Mouse (Mus musculus): ENCODE data around the gene Specc1l. TPM values are rescaled to one million over a fixed set of nuclear protein-coding genes. Genes with fewer than 3 reads are reported as not detected.
A peak's percentile ranks its signal among the peaks of the same experiment; 100 is the strongest.

Specc1l gene
- polyA plus RNA-seq, 1 experiment from 2014 or later: 52.1 TPM

DNA sequence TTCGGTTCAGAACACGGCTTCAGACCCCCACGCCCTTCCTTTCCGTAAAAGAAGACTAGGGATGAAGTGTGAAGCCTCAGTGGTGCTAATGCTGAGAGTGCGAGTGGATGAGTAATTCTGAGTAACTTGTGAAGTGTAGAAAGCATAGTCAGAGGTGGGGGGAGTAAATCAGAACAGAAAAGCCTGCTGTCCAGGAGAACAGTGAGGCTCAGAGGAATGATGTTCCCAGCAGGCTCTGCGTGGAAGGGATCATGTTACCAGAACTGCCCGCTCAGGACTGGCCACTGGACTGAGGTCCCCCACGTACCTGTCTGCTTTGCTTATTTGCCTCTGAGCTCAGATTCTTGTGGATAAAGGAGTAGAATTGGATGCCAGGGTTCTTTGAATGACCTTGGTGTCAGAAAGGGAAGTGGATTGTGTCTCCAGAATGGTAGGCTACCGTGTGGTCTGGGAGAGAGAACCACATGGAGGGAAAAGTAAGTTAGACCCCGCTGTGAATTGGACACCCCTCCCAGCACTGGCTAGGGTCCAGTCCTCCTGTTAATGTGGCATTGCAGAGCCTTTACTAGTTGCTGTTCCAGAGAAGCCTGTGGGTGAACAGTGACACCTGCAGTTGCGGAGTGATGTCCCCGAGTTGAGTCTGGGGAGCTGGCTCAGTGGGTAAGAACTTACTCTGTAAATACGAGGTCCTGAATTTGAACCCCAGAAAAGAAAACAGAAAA lies 40.6 kb downstream of the Specc1l start:
- H3K4me3 ChIP-seq: no peak overlapping the region
- H3K9ac ChIP-seq (replicated peaks): no peak overlapping the region
- WGBS: 78% methylated on average over 13 of the region's 13 CpGs
- H3K4me1 ChIP-seq: no peaks in the 10 kb centered on the region
- no peak for ATAC-seq (ENCODE audit: low FRiP score, low read depth)
- H3K9me3 ChIP-seq: no peaks in the 10 kb centered on the region
- peaks cover 32% of the 10 kb centered on the region for H3K36me3 ChIP-seq
- no peaks in the 10 kb centered on the region for H3K27me3 ChIP-seq
- H3K27ac ChIP-seq (replicated peaks): no peak overlapping the region
- no peak overlapping the region for H3K4me2 ChIP-seq (replicated peaks)

DNA sequence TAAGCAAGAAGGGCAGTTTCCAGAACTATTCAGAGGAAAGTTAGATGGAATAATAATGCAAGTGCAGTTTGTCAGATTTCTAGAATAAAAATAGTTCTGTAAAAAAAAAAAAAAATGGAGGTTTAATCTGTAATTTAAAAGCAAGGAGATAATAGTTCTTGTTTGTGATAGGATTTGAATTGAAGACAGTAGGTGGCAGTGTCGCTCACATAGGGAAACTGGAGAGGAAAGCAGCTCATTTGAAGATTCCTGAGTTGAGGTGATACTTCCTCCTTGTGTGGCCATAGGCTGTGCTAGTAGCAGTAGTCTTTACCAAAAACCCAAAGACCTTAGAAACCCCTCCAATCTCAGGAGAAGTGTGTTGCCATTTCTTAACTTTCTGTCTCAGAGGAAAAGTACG lies 43.2 kb downstream of the Specc1l start:
- Histone ChIP-seq H3K4me3 (no peak overlapping the region), H3K4me2 (replicated peaks) (no peak overlapping the region), H3K36me3 (peaks cover 25% of the 10 kb centered on the region), H3K9me3 (no peaks in the 10 kb centered on the region), H3K9ac (replicated peaks) (no peak overlapping the region), H3K27me3 (no peaks in the 10 kb centered on the region), H3K4me1 (no peaks in the 10 kb centered on the region), H3K27ac (replicated peaks) (no peak overlapping the region)
- no peak for ATAC-seq (ENCODE audit: low FRiP score, low read depth)
- WGBS: 67% methylated on average over 2 of the region's 2 CpGs

GRCm38 (mm10) chr10:75257401-75257800 lies 45.5 kb downstream of the Specc1l start:
- Histone ChIP-seq H3K4me1 (no peaks in the 10 kb centered on the region), H3K4me3 (no peak overlapping the region), H3K27me3 (no peaks in the 10 kb centered on the region), H3K9me3 (no peaks in the 10 kb centered on the region), H3K36me3 (peaks cover 40% of the 10 kb centered on the region), H3K27ac (replicated peaks) (no peak overlapping the region), H3K9ac (replicated peaks) (no peak overlapping the region), H3K4me2 (replicated peaks) (no peak overlapping the region)
- 87% methylated on average over 3 of the region's 3 CpGs for WGBS
- ATAC-seq (ENCODE audit: low FRiP score, low read depth): no peak

DNA sequence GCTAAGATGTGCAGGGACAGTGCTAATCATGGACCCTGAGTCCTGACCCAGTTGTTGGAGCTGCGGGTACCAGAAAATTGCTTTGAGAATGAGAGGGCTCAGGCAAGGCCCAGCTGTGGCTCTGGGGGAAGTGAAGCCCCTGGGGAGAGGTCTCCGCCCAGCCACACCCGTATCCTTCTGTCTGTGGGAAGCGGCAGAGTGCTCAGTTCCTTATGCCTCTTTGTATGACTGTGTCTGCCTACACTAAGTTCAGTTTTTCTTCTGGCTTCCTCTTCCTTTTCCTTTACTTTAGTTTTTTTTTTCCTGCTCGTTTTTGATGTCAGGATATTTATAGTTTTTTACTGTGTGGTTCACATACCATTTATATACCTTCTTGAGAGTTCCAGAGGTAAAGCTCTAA lies 46.4 kb downstream of the Specc1l start:
- H3K4me3 ChIP-seq: no peak overlapping the region
- no peaks in the 10 kb centered on the region for H3K27me3 ChIP-seq
- peaks cover 43% of the 10 kb centered on the region for H3K36me3 ChIP-seq
- no peak overlapping the region for H3K4me2 ChIP-seq (replicated peaks)
- 0 out of 2 replicates have a peak overlapping the region, but pooled peaks have one; percentile 42 for H3K27ac ChIP-seq (replicated peaks)
- no peak for ATAC-seq (ENCODE audit: low FRiP score, low read depth)
- WGBS: 71% methylated on average over 5 of the region's 5 CpGs
- H3K9me3 ChIP-seq: no peaks in the 10 kb centered on the region
- no peak overlapping the region for H3K9ac ChIP-seq (replicated peaks)
- H3K4me1 ChIP-seq: no peaks in the 10 kb centered on the region

- Histone ChIP-seq H3K27ac (replicated peaks) (no peak overlapping the region), H3K4me2 (replicated peaks) (no peak overlapping the region), H3K4me3 (no peak overlapping the region), H3K9ac (replicated peaks) (no peak overlapping the region), H3K36me3 (peaks cover 71% of the 10 kb centered on the region), H3K27me3 (no peaks in the 10 kb centered on the region), H3K9me3 (no peaks in the 10 kb centered on the region), H3K4me1 (no peaks in the 10 kb centered on the region)
- ATAC-seq (ENCODE audit: low FRiP score, low read depth): no peak
- 96% methylated on average over 5 of the region's 5 CpGs for WGBS
These were observed 49.4 kb downstream of the Specc1l start for GRCm38 (mm10) chr10:75261268-75261667.

- H3K9me3 ChIP-seq: no peaks in the 10 kb centered on the region
- no peak overlapping the region for H3K27ac ChIP-seq (replicated peaks)
- H3K4me2 ChIP-seq (replicated peaks): no peak overlapping the region
- no peaks in the 10 kb centered on the region for H3K4me1 ChIP-seq
- no peaks in the 10 kb centered on the region for H3K27me3 ChIP-seq
- no peak overlapping the region for H3K9ac ChIP-seq (replicated peaks)
- WGBS: 94% methylated on average over 3 of the region's 3 CpGs
- no peak for ATAC-seq (ENCODE audit: low FRiP score, low read depth)
- no peak overlapping the region for H3K4me3 ChIP-seq
- peaks cover 92% of the 10 kb centered on the region for H3K36me3 ChIP-seq
These were observed 53.2 kb downstream of the Specc1l start for GRCm38 (mm10) chr10:75264993-75265555.

DNA sequence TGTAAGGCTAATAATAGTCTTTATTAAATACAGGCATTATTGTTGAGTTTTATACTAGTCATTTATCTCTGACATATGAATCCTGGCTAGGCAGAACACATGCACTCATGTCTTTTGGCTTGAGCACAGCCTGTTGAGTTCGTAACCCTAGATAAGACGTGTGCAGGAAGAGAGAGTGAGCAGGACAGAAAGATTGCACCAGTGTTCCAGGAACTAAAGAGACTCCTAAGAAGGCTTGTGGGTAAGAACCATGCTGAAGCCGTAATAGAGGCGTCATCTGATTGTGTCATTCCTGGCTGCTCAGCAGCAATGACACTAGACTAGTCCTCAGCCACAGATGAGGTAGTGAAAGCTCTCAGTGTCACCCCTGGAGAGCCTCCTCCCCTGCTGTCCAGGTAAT lies 61.1 kb downstream of the Specc1l start:
- no peak for ATAC-seq (ENCODE audit: low FRiP score, low read depth)
- no peak overlapping the region for H3K27ac ChIP-seq (replicated peaks)
- no peaks in the 10 kb centered on the region for H3K4me1 ChIP-seq
- no peaks in the 10 kb centered on the region for H3K9me3 ChIP-seq
- WGBS: 94% methylated on average over 4 of the region's 4 CpGs
- H3K4me2 ChIP-seq (replicated peaks): no peak overlapping the region
- no peak overlapping the region for H3K9ac ChIP-seq (replicated peaks)
- H3K36me3 ChIP-seq: peaks cover 61% of the 10 kb centered on the region
- no peak overlapping the region for H3K4me3 ChIP-seq
- no peaks in the 10 kb centered on the region for H3K27me3 ChIP-seq

GRCm38 (mm10) chr10:75276427-75277013 lies 64.6 kb downstream of the Specc1l start:
- peaks cover 62% of the 10 kb centered on the region for H3K36me3 ChIP-seq
- ATAC-seq (ENCODE audit: low FRiP score, low read depth): no peak
- H3K4me2 ChIP-seq (replicated peaks): no peak overlapping the region
- no peaks in the 10 kb centered on the region for H3K9me3 ChIP-seq
- H3K4me3 ChIP-seq: no peak overlapping the region
- H3K27ac ChIP-seq (replicated peaks): no peak overlapping the region
- 97% methylated on average over 12 of the region's 12 CpGs for WGBS
- H3K27me3 ChIP-seq: no peaks in the 10 kb centered on the region
- no peaks in the 10 kb centered on the region for H3K4me1 ChIP-seq
- H3K9ac ChIP-seq (replicated peaks): no peak overlapping the region

DNA sequence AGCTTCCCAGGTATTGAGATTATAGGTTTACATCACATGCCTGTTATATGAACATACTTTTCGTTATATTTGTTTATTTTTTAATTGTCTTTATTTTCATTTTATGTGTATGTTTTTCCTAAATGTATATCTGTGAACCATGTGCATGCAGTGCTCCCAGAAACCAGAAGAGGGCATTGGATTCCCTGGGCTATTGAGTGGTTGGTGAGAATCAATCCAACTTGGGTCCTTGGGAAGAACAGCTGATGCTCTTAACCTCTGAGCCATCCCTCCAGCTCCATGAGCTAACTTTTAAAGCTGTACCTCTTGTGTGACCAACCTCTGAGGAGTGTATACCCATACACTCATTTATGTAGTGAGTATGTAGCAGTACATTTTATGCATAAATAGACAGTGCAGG lies 65.6 kb downstream of the Specc1l start:
- H3K4me3 ChIP-seq: no peak overlapping the region
- 79% methylated on average over 1 of the region's 1 CpGs for WGBS
- peaks cover 61% of the 10 kb centered on the region for H3K36me3 ChIP-seq
- H3K4me2 ChIP-seq (replicated peaks): no peak overlapping the region
- H3K9me3 ChIP-seq: no peaks in the 10 kb centered on the region
- no peak overlapping the region for H3K27ac ChIP-seq (replicated peaks)
- H3K27me3 ChIP-seq: no peaks in the 10 kb centered on the region
- no peaks in the 10 kb centered on the region for H3K4me1 ChIP-seq
- ATAC-seq (ENCODE audit: low FRiP score, low read depth): no peak
- H3K9ac ChIP-seq (replicated peaks): no peak overlapping the region

- H3K9ac ChIP-seq (replicated peaks): no peak overlapping the region
- no peaks in the 10 kb centered on the region for H3K9me3 ChIP-seq
- H3K27ac ChIP-seq (replicated peaks): no peak overlapping the region
- H3K27me3 ChIP-seq: no peaks in the 10 kb centered on the region
- peaks cover 46% of the 10 kb centered on the region for H3K36me3 ChIP-seq
- no peak overlapping the region for H3K4me2 ChIP-seq (replicated peaks)
- 84% methylated on average over 5 of the region's 5 CpGs for WGBS
- no peak overlapping the region for H3K4me3 ChIP-seq
- ATAC-seq (ENCODE audit: low FRiP score, low read depth): no peak
- H3K4me1 ChIP-seq: no peaks in the 10 kb centered on the region
These were observed 70.8 kb downstream of the Specc1l start for GRCm38 (mm10) chr10:75282648-75283047.

DNA sequence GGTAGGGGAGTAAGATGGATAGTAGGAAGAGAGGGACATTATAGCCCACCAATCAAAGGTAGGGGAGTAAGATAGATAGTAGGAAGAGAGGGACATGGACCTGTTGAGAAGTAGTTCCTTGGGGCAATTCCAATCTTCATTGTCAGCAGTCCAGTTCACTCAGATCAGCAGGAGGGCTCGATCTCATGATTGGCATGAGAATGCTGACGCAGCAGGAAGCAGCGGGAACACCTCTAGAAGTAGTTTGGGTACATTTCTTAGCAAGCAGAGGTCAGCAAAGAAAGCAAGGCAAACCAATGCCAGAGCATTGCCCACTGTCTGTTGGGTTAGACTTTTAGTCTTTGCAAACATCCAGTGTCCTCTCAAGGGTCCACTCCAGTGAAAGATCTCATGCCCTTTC lies 71.9 kb downstream of the Specc1l start:
- peaks cover 48% of the 10 kb centered on the region for H3K36me3 ChIP-seq
- no peaks in the 10 kb centered on the region for H3K27me3 ChIP-seq
- H3K9ac ChIP-seq (replicated peaks): no peak overlapping the region
- WGBS: 87% methylated on average over 3 of the region's 3 CpGs
- H3K27ac ChIP-seq (replicated peaks): no peak overlapping the region
- no peak overlapping the region for H3K4me3 ChIP-seq
- no peaks in the 10 kb centered on the region for H3K9me3 ChIP-seq
- H3K4me1 ChIP-seq: no peaks in the 10 kb centered on the region
- no peak for ATAC-seq (ENCODE audit: low FRiP score, low read depth)
- H3K4me2 ChIP-seq (replicated peaks): no peak overlapping the region

DNA sequence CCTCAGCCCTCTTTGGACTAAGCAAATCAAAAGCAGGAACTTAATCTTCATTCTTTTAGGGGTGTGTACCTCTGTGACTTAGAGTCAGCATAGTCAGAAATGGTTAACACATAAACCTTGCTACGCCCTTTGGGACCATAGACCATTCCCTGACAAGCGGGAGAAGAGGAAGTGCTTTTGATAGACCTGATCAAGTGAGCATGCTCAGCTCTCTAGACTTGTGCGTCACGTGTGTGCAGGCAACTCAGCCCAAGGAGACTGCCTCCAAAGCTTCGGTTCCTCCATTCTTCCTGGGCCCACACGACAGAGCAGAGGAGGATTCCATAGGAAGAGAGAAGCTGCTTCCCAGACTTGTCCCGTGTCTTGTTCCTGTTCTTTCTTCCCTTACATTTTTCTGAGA lies 76.7 kb downstream of the Specc1l start:
- Histone ChIP-seq H3K9me3 (no peaks in the 10 kb centered on the region), H3K4me1 (no peaks in the 10 kb centered on the region), H3K36me3 (peaks cover 24% of the 10 kb centered on the region; the same call in 1 of the 2 replicates), H3K27me3 (no peaks in the 10 kb centered on the region), H3K4me2 (replicated peaks) (no peak overlapping the region), H3K4me3 (no peak overlapping the region), H3K9ac (replicated peaks) (no peak overlapping the region), H3K27ac (replicated peaks) (no peak overlapping the region)
- no peak for ATAC-seq (ENCODE audit: low FRiP score, low read depth)
- 88% methylated on average over 7 of the region's 7 CpGs for WGBS

Measured in midbrain, embryonic 12.5 days (tissue).